Comparison of ENCODE assay signal across 35 mouse cellular contexts in genomic region chr13:115025394-115025793, GRCm38 (mm10).
"Had no signal": no experiment of that assay in that cellular context is flagged by ENCODE, and none has a peak within 500 bp of the region (broad histone marks: within the 10 kb centered on the region; RNA-seq: fewer than 3 reads in every experiment).

No protein-coding gene starts in this region.

- H3K9me3 ChIP-seq: heart, embryonic 10.5 days; heart, embryonic 12.5 days; heart, embryonic 13.5 days; heart, embryonic 15.5 days; hindbrain, embryonic 10.5 days; hindbrain, embryonic 12.5 days; hindbrain, embryonic 13.5 days; hindbrain, embryonic 15.5 days; intestine, embryonic 15.5 days; kidney, embryonic 15.5 days had no signal

- H3K4me3 ChIP-seq: heart, embryonic 10.5 days; heart, embryonic 12.5 days; heart, embryonic 13.5 days; heart, embryonic 15.5 days; hindbrain, embryonic 10.5 days; hindbrain, embryonic 12.5 days; hindbrain, embryonic 13.5 days; hindbrain, embryonic 15.5 days; intestine, embryonic 15.5 days; kidney, embryonic 15.5 days; layer of hippocampus, adult 2 months had no signal

- H3K4me2 ChIP-seq: heart, embryonic 11.5 days; heart, embryonic 12.5 days; heart, embryonic 13.5 days; heart, embryonic 15.5 days; hindbrain, embryonic 12.5 days; hindbrain, embryonic 13.5 days; hindbrain, embryonic 14.5 days; hindbrain, embryonic 15.5 days; intestine, embryonic 15.5 days; kidney, embryonic 15.5 days had no signal

- DNase-seq: heart, postnatal 10 days; heart, postnatal 14 days; heart, postnatal 36 days; heart, postnatal 4 days; kidney, adult 11 months; kidney, adult 18-20 months; kidney, adult 2 months; kidney, adult 8-10 months; kidney, adult 9 months; kidney, postnatal 10 days; kidney, postnatal 14 days; kidney, postnatal 25 days; kidney, postnatal 36 days; kidney, postnatal 4 days; layer of hippocampus, adult 9-11 months; layer of hippocampus, postnatal 36 days had no signal

- H3K27me3 ChIP-seq: heart, embryonic 12.5 days; heart, embryonic 13.5 days; heart, embryonic 15.5 days; hindbrain, embryonic 12.5 days; hindbrain, embryonic 13.5 days; hindbrain, embryonic 15.5 days; intestine, embryonic 15.5 days; kidney, embryonic 15.5 days had no signal

- H3K27ac ChIP-seq: heart, embryonic 10.5 days; heart, embryonic 13.5 days; heart, embryonic 15.5 days; hindbrain, embryonic 10.5 days; hindbrain, embryonic 12.5 days; hindbrain, embryonic 13.5 days; hindbrain, embryonic 14.5 days; hindbrain, embryonic 15.5 days; hindbrain, postnatal 0 days; intestine, embryonic 15.5 days; kidney, embryonic 15.5 days; kidney, postnatal 0 days; layer of hippocampus, adult 2 months had no signal

- H3K9ac ChIP-seq: heart, embryonic 12.5 days; heart, embryonic 13.5 days; heart, embryonic 15.5 days; hindbrain, embryonic 12.5 days; hindbrain, embryonic 13.5 days; hindbrain, embryonic 14.5 days; hindbrain, embryonic 15.5 days; intestine, embryonic 15.5 days; kidney, embryonic 15.5 days had no signal

- H3K36me3 ChIP-seq: heart, embryonic 10.5 days; heart, embryonic 15.5 days; hindbrain, embryonic 10.5 days; hindbrain, embryonic 12.5 days; hindbrain, embryonic 13.5 days; hindbrain, embryonic 15.5 days; intestine, embryonic 15.5 days; kidney, embryonic 15.5 days had no signal

- ATAC-seq: hindbrain, embryonic 16.5 days; hindbrain, postnatal 0 days; inflammation-experienced regulatory T-cells, adult 6 months; intestine, embryonic 15.5 days; intestine, embryonic 16.5 days; intestine, postnatal 0 days had no signal

- H3K4me1 ChIP-seq: hindbrain, embryonic 12.5 days; hindbrain, embryonic 13.5 days; hindbrain, embryonic 15.5 days; intestine, embryonic 15.5 days; kidney, embryonic 15.5 days had no signal
